Mouse (Mus musculus) spleen, postnatal 14 days (tissue): Measurements from ENCODE around the gene Add3.

ENCODE experiments used
- DNase-seq, 2 experiments: peaks; one replicate each; pipeline ENCODE4 v3.0.0; 2021 to 2022; ENCODE audit warnings: low spot score in 2 of 2

Gene Add3

GRCm38 (mm10) chr19:53273055-53273722 is 132.9 kb downstream of the Add3 start:
- no peak for DNase-seq

GRCm38 (mm10) chr19:53273781-53274428 is 133.7 kb downstream of the Add3 start:
- DNase-seq, result no peak

GRCm38 (mm10) chr19:53275204-53275603 is 135.0 kb downstream of the Add3 start:
- DNase-seq, result no peak

DNA sequence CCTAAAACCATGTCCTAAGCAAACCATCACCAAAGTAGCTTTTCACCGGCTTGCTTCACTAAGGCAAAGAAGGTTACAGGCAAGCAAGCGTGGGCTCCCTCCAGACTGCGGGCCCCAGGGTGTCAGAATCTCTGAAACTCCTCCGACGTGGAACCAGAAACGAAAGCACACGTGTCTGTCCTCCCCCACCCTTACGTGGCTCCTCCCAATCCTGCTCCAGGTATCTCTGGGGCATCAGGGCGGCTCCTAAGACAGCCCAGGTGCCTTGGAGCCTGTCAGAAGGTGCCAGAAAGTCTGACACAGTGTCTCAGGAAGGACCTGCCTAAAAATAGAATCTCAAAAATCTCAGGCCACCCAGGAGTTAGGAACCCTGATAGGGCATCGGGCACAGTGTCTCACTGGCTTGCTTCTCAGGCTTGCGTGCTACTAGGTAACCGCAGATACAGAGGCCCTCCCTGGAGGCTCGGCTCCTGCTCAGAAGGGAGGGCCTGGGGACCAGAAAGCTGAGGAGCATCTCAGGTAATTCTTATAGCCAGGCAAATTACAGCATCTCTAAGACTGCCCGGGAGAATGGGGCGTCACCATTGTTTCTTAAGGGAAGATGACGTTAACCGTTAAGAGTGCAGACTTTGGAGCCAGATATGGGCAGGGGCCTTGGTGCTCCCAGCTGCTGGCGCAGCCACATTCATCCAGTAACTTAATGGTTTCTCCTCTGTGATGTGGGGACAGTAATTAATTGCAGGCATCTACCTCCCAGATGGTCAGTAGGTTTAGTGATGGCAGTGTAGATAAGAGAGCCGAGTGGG is 136.9 kb downstream of the Add3 start:
- no peak for DNase-seq

GRCm38 (mm10) chr19:53278491-53279415 is 138.5 kb downstream of the Add3 start:
- no peak for DNase-seq

GRCm38 (mm10) chr19:53280254-53280653 is 140.0 kb downstream of the Add3 start:
- no peak for DNase-seq

- DNase-seq, result no peak
Measured at GRCm38 (mm10) chr19:53282571-53282970, 142.3 kb downstream of the Add3 start.

GRCm38 (mm10) chr19:53283742-53284141 is 143.5 kb downstream of the Add3 start:
- DNase-seq, result no peak

- DNase-seq, result no peak
Measured at GRCm38 (mm10) chr19:53284268-53285208, 144.3 kb downstream of the Add3 start.

- DNase-seq, result no peak
Measured at GRCm38 (mm10) chr19:53296331-53297254, 156.3 kb downstream of the Add3 start.
